Mouse (Mus musculus) central nervous system, embryonic 18 days (tissue): Measurements from ENCODE around the gene Ccdc96. TPM values are rescaled to one million over a fixed set of nuclear protein-coding genes. Genes with fewer than 3 reads are reported as not detected.

ENCODE experiments used
- polyA plus RNA-seq: library from polyadenylated mRNA; depleted of rRNA; stranded (reverse); fragments of >200 nt; gene quantifications from 2 replicates; pipeline ENCODE4 v1.2.3, GENCODE M21; 2012; rRNA removed

Gene Ccdc96
- polyA plus RNA-seq, result 1.7 and 2.1 TPM in 2 replicates

DNA sequence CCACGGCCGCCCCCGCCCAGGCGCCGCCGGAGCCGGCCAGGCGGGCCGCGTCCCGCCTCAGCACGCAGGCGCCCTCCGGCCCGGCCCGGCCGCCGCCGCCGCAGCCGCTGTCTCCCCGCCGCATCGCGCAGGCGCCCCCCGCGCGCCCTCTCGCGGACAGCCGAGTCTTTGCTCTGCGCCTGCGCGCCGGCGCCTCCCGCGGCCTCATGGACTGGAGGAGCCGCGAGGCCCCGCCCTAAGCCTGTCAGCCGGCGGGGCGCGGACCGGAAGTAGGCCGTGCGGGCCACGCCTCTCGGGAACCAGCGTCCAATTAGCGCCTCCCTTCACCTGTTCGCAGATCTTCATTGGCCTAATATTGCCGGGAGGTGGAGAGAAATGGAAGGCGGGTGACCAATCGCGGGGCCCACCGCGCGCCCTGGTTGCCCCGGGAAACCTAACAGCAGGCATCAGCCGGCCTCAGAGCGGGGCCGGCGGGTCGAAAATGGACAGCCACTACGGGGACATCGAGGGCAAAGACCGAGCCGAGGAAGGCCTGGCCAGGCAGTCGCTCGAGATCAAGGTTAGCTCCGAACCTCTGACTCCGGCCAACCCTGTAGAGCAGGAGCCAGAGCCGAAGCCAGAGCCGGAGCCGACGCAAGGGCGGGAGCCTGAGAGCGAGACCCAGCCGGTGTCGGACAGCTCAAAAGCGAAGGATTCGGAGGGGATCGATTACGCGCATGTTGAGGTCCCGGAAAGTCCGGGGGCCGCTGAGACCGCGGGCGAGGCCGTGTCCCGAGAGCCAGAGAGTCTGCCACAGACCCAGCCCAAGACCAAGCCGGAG, at the start of gene Ccdc96, which contains the start of gene Tada2b:
Gene Ccdc96 (plus strand): TSS at position 418 of the 820 bp plus-strand sequence.
Gene Tada2b (minus strand): TSS at position 115 of the 820 bp plus-strand sequence.

DNA sequence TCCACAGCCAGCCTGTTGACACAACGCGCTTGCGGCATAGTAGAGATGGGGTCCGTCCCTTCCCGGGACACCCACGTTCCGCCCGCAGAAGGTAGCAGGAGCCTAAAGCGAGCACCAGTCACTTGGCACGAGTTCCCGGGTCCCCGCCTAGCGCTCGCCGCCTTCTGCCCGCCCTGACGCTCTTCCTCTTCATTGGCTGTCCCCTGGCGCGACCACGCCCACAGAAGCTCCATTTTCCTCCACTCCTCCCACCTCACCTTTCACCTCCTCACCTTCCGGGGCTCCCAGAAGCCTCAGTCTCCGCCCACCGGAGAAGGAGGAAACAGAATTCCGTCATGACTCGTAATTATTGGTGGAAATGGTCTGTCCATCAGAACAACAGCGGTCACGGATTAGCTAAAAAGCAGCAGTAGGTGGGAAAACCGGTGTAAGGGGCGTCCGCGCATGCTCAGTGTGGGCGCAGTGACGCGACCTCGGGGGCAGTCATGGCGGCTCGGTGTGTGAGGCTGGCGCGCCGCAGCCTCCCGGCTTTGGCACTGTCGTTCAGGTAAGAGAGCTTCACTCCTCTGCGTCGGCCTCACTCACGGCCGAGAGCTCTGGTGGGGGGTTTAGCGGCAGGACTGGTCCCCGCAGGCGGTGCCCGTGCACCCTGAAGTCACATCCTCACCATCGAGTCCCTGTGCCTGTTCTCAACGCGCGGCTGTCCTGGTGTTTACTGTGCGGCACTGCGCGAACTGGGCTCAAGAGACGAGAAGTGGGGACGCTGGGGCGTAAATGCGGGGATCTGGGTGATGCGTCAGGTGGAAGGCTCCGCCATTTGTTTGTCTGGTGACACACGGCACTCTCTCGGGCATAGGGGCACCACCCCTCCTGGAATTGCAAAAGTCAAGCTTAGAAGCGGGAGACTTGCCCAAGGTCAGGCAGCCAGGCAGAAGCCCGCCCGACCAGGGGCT, 19.4 kb upstream of the Ccdc96 start, which contains the start of gene Grpel1:
Gene Grpel1 (plus strand): TSS at position 290 of the 953 bp plus-strand sequence.

Other genes starting within 250 kb of the Ccdc96 start
- gene Sorcs2, start 86.4 kb upstream of the Ccdc96 start, polyA plus RNA-seq, result 13.1 and 15.0 TPM in 2 replicates
- 21.6 and 24.0 TPM in 2 replicates for gene Grpel1, start 19.6 kb upstream of the Ccdc96 start, polyA plus RNA-seq
- 15.9 and 16.8 TPM in 2 replicates for gene Tada2b, start 303 bp upstream of the Ccdc96 start, polyA plus RNA-seq
- 108 and 114 TPM in 2 replicates for gene Tbc1d14, start 108.7 kb downstream of the Ccdc96 start, polyA plus RNA-seq
- 40.5 and 43.5 TPM in 2 replicates for gene D5Ertd579e, start 211.4 kb downstream of the Ccdc96 start, polyA plus RNA-seq